Mouse (Mus musculus) CD4-positive, CD25-positive, alpha-beta regulatory T cell, adult 9 weeks (primary cell): ENCODE data around the gene Cnot3. TPM values are rescaled to one million over a fixed set of nuclear protein-coding genes. Genes with fewer than 3 reads are reported as not detected.

Experiments used
- polyA plus RNA-seq: library from polyadenylated mRNA; unstranded; fragments of 100-300 nt; shearing (Covaris generic); gene quantifications from one replicate; pipeline ENCODE4 v1.2.1, GENCODE M21; 2017

Cnot3 gene
- 121 TPM for polyA plus RNA-seq

GRCm38 (mm10) chr7:3644672-3645487 is at the start of gene Cnot3:
TSS of gene Cnot3 (plus strand) at chr7:3645268.

GRCm38 (mm10) chr7:3616057-3616388 is 29.0 kb upstream of the Cnot3 start, which contains the start of gene Oscar:
TSS of gene Oscar (minus strand) at chr7:3616157.

GRCm38 (mm10) chr7:3617242-3617995 is 27.6 kb upstream of the Cnot3 start, which contains the start of gene Ndufa3:
TSS of gene Ndufa3 (plus strand) at chr7:3617373.

GRCm38 (mm10) chr7:3629543-3630477 is 15.3 kb upstream of the Cnot3 start, which contains the start of the genes Tfpt and Prpf31:
TSS of gene Tfpt (minus strand) at chr7:3629929.
TSS of gene Prpf31 (plus strand) at chr7:3629985.

GRCm38 (mm10) chr7:3665215-3666114 is 20.4 kb downstream of the Cnot3 start, which contains the start of gene Leng1:
TSS of gene Leng1 (minus strand) at chr7:3665840.

GRCm38 (mm10) chr7:3677342-3677741 is 32.3 kb downstream of the Cnot3 start, which contains the start of gene Tmc4:
TSS of gene Tmc4 (minus strand) at chr7:3677553.

GRCm38 (mm10) chr7:3692382-3692986 is 47.4 kb downstream of the Cnot3 start, which contains the start of gene Tsen34:
TSS of gene Tsen34 (plus strand) at chr7:3692863.

GRCm38 (mm10) chr7:3692987-3693808 is 48.1 kb downstream of the Cnot3 start, which contains the start of gene Mboat7:
TSS of gene Mboat7 (minus strand) at chr7:3693523.

GRCm38 (mm10) chr7:3703879-3704441 is 58.9 kb downstream of the Cnot3 start, which contains the start of gene Rps9:
TSS of gene Rps9 (plus strand) at chr7:3703993.

Other genes starting within 250 kb of the Cnot3 start
- not detected for gene Cacng6, start 221.1 kb upstream of the Cnot3 start, polyA plus RNA-seq
- not detected for gene Tarm1, start 142.6 kb upstream of the Cnot3 start, polyA plus RNA-seq
- not detected for gene Oscar, start 29.1 kb upstream of the Cnot3 start, polyA plus RNA-seq
- gene Ndufa3, start 27.9 kb upstream of the Cnot3 start, polyA plus RNA-seq, result 559 TPM
- gene Tfpt, start 15.3 kb upstream of the Cnot3 start, polyA plus RNA-seq, result 46.3 TPM
- gene Prpf31, start 15.3 kb upstream of the Cnot3 start, polyA plus RNA-seq, result 98.0 TPM
- gene Leng1, start 20.6 kb downstream of the Cnot3 start, polyA plus RNA-seq, result 33.1 TPM
- 6.5 TPM for gene Tmc4, start 32.3 kb downstream of the Cnot3 start, polyA plus RNA-seq
- 11.5 TPM for gene Tsen34, start 47.6 kb downstream of the Cnot3 start, polyA plus RNA-seq
- gene Mboat7, start 48.3 kb downstream of the Cnot3 start, polyA plus RNA-seq, result 53.0 TPM
- 2,488 TPM for gene Rps9, start 58.7 kb downstream of the Cnot3 start, polyA plus RNA-seq
- 0.93 TPM for gene Pirb, start 75.1 kb downstream of the Cnot3 start, polyA plus RNA-seq
- gene Gm15448, start 180.4 kb downstream of the Cnot3 start, polyA plus RNA-seq, result not detected
- gene Pira2, start 199.8 kb downstream of the Cnot3 start, polyA plus RNA-seq, result 0.32 TPM